Mouse (Mus musculus) G1E (cell line): Measurements from ENCODE around the gene Bcl10.

ENCODE experiments used
- CTCF ChIP-seq: IDR thresholded peaks from 2 replicates; pipeline ENCODE4 v1.5.1; 2012; ENCODE audit warnings: low read depth, low read length, inconsistent platforms, mixed read lengths
- GATA1 ChIP-seq: IDR thresholded peaks from 2 replicates; pipeline ENCODE4 v1.6.1; 2012; ENCODE audit warnings: borderline replicate concordance, low read length, inconsistent platforms, mixed read lengths
- POLR2AphosphoS5 ChIP-seq: IDR thresholded peaks from 2 replicates; pipeline ENCODE4 v1.6.1; 2012; ENCODE audit warnings: low read depth, low read length, inconsistent platforms; ENCODE audit not compliant: insufficient replicate concordance

DNA sequence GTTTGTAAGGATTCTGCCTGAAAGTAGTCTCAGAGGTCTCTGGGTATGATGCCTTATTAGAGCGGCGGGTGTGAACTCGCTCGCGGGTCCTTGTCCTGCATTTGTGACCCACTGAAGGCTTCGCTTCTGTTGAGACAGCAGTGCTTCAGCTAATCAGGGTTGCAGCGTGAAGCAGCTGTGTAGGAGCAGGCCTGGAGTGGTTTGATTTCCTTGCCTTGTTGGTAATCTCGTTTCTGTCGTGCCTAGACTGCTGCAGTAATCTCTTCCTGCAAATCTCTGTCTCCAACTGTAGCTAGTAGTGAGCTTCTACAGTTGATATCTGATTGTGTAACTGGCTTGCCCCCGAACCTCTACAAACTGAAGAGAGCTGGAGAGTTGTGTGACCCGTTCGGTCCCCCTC lies 16.8 kb downstream of the Bcl10 start:
- TF ChIP-seq CTCF = no peak
- TF ChIP-seq POLR2AphosphoS5 = no peak
- TF ChIP-seq GATA1 = no peak
